Mouse (Mus musculus) lung, postnatal 0 days (tissue): ENCODE measurements around the gene Slc12a1.

Experiments used
- CTCF ChIP-seq: IDR thresholded peaks from 2 replicates; pipeline ENCODE4 v1.5.1; 2016; ENCODE audit warnings: antibody characterized with exemption, mild to moderate bottlenecking
- EP300 ChIP-seq: IDR thresholded peaks from 2 replicates; pipeline ENCODE4 v1.6.1; 2016; ENCODE audit warnings: antibody characterized with exemption, mild to moderate bottlenecking, control low read depth

DNA sequence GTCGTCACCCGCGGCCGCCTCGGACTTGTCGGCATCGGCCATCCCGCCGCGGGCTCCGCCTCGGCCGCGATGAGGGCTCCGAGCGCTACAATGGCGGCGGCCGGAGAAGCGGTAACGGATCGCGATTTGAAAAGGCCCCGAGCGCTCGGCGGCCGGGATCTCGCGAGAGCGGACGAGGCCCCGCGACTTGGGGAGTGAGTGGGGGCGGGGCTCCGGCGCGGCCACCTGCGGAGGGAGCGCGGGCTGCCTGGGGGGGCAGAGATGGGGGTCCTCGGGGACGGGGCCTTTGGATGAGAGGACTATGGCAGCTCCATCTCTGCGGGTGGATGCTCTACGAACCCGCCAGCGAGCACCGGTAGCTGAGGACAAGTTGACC, 28.8 kb upstream of the Slc12a1 start, which contains the start of gene Myef2:
- TF ChIP-seq CTCF (no peak), EP300 (no peak)
